Mouse (Mus musculus): ENCODE data around the gene Btbd19.

Btbd19 gene

GRCm38 (mm10) chr4:117134601-117134995 is 9.1 kb upstream of the Btbd19 start:
- no peak for DNase-seq (ENCODE audit: low spot score)

GRCm38 (mm10) chr4:117133817-117134600 is 8.5 kb upstream of the Btbd19 start, which contains the start of gene Plk3:
Gene Plk3 (minus strand): TSS chr4:117133963.
- DNase-seq (ENCODE audit: low spot score) = peak; percentile 99

- DNase-seq (ENCODE audit: low spot score) = peak; percentile 43
Observed at GRCm38 (mm10) chr4:117133366-117133796, 7.9 kb upstream of the Btbd19 start.

- no peak for DNase-seq (ENCODE audit: low spot score)
Observed at GRCm38 (mm10) chr4:117132794-117133143, 7.2 kb upstream of the Btbd19 start.

- DNase-seq (ENCODE audit: low spot score) = peak; percentile 87
Observed at GRCm38 (mm10) chr4:117131890-117132793, 6.6 kb upstream of the Btbd19 start.

GRCm38 (mm10) chr4:117131198-117131597 is 5.7 kb upstream of the Btbd19 start:
- no peak for DNase-seq (ENCODE audit: low spot score)

- DNase-seq (ENCODE audit: low spot score) = no peak
Observed at GRCm38 (mm10) chr4:117130790-117131189, 5.3 kb upstream of the Btbd19 start.

- DNase-seq (ENCODE audit: low spot score) = no peak
Observed at GRCm38 (mm10) chr4:117127991-117128686, 2.6 kb upstream of the Btbd19 start.

- DNase-seq (ENCODE audit: low spot score) = no peak
Observed at GRCm38 (mm10) chr4:117126675-117127290, 1.3 kb upstream of the Btbd19 start, which contains the start of gene Tctex1d4. Gene Tctex1d4 (plus strand): TSS chr4:117126794.

GRCm38 (mm10) chr4:117125910-117126674 is 567 bp upstream of the Btbd19 start:
- DNase-seq (ENCODE audit: low spot score) = peak; percentile 61

GRCm38 (mm10) chr4:117124518-117125347 is 792 bp downstream of the Btbd19 start:
- no peak for DNase-seq (ENCODE audit: low spot score)

- DNase-seq (ENCODE audit: low spot score) = no peak
Observed at GRCm38 (mm10) chr4:117124218-117124517, 1.4 kb downstream of the Btbd19 start.

- no peak for DNase-seq (ENCODE audit: low spot score)
Observed at GRCm38 (mm10) chr4:117123546-117124217, 1.8 kb downstream of the Btbd19 start.

GRCm38 (mm10) chr4:117122209-117122608 is 3.3 kb downstream of the Btbd19 start:
- DNase-seq (ENCODE audit: low spot score) = no peak

- peak; percentile 98 for DNase-seq (ENCODE audit: low spot score)
Observed at GRCm38 (mm10) chr4:117120445-117121414, 4.8 kb downstream of the Btbd19 start.

GRCm38 (mm10) chr4:117120052-117120444 is 5.5 kb downstream of the Btbd19 start:
- no peak for DNase-seq (ENCODE audit: low spot score)

- no peak for DNase-seq (ENCODE audit: low spot score)
Observed at GRCm38 (mm10) chr4:117119636-117120035, 5.9 kb downstream of the Btbd19 start.

- DNase-seq (ENCODE audit: low spot score) = no peak
Observed at GRCm38 (mm10) chr4:117117931-117118330, 7.6 kb downstream of the Btbd19 start.

All from embryo, embryonic 10.5 days (tissue).